Mouse (Mus musculus) heart, adult 2 months (tissue): ENCODE data around the gene Trim46.

Experiments
- CTCF ChIP-seq: fragments of 200-600 bp; IDR thresholded peaks from 2 replicates; pipeline ENCODE4 v1.8.1; 2022; ENCODE audit warnings: antibody characterized with exemption, mild to moderate bottlenecking, moderate library complexity
- EP300 ChIP-seq: fragments of 200-500 bp; IDR thresholded peaks from 2 replicates; pipeline ENCODE4 v1.6.1; 2011; ENCODE audit warnings: low read depth, low read length, control low read depth; ENCODE audit not compliant: insufficient read depth
- POLR2A ChIP-seq: fragments of 200-500 bp; IDR thresholded peaks from 2 replicates; pipeline ENCODE4 v1.6.1; 2011; ENCODE audit warnings: mild to moderate bottlenecking, low read depth, low read length, control low read depth; ENCODE audit not compliant: insufficient read depth

GRCm38 (mm10) chr3:89193853-89194252 is 52.3 kb downstream of the Trim46 start:
- TF ChIP-seq CTCF (peak; percentile 55), POLR2A (no peak), EP300 (no peak)
